Comparison of ENCODE assay signal across 1 mouse cellular context in the genomic region with DNA sequence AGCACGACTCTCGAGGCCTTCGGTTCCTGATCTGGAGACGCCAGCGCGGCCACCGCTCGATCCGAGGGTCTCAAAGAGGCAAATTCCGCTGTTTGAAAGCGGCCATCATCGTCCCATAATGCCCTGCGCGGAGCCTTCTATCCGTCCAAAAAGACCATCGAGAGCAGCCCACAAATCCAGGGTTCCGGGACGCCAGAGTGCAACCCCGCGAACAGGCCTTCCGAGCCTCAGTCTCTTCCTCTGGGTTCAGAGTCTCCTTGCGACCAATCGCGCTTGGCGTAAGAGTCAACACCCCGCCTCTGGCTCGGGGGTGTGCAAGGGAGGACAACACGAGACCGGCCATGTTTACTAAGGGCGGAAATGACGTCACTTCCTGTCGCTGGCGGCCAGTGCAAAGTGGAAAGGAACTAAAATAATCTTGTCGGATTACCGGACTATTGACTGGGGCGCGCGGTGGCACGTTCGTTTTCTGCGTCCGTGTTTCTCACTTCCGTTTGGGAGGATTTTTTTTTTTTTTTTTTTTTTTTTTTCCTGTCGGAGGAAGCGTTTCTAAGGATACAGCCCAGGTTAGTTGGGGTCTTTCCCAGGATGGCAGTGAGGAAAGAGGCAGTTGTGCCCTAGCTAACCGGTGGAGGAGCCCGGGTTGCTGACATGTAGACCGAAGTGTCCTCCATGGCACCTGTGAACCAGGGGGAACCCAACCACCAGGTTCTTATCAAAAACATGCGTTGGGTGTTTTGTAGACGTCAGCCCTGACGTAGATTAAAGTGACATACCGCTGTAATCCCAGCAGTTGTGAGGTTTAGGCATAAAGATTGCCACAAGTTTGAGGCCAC.
TF ChIP-seq lines count a peak whose summit lies in the region.

A gene (minus strand): TSS at position 364 of the 836 bp plus-strand sequence.
A gene (plus strand): TSS at position 395 of the 836 bp plus-strand sequence.

TF ChIP-seq in MEL, 35 proteins besides CTCF, POLR2A, EP300 and RAD21 (continued from another document):
- TF ChIP-seq ETS1 (IDR thresholded peaks at IDR 0.05; ENCODE audit: low read depth, low read length) = peak; percentile 66
- no peak for TF ChIP-seq TAL1 (IDR thresholded peaks at IDR 0.05; ENCODE audit: low read length)
- peak; percentile 97 for TF ChIP-seq SIN3A (IDR thresholded peaks at IDR 0.05; ENCODE audit: low read length)
- TF ChIP-seq MEF2A (IDR thresholded peaks at IDR 0.05; ENCODE audit: extremely low read depth, insufficient replicate concordance, low read depth, low read length, poor library complexity, severe bottlenecking) = no peak
- TF ChIP-seq MAX (IDR thresholded peaks at IDR 0.05; ENCODE audit: low read length) = peak; percentile 79
- peak; percentile 82 for TF ChIP-seq MYC (IDR thresholded peaks at IDR 0.05; ENCODE audit: low read depth, low read length)
- 0 out of 2 replicates have a peak, but pooled peaks have one; percentile 29 for TF ChIP-seq RCOR1 (IDR thresholded peaks at IDR 0.05; ENCODE audit: low read depth, low read length)
- peak; percentile 88 for TF ChIP-seq MAZ (IDR thresholded peaks at IDR 0.05; ENCODE audit: low read depth, low read length)
- TF ChIP-seq MAFK (IDR thresholded peaks at IDR 0.05; ENCODE audit: borderline replicate concordance, low read depth, low read length) = no peak
- peak; percentile 57; the same call in 1 of the 2 replicates for TF ChIP-seq GATA1 (IDR thresholded peaks at IDR 0.05; ENCODE audit: low read depth, low read length)
- TF ChIP-seq KAT2A (conservative IDR thresholded peaks at IDR 0.05; ENCODE audit: low read depth, low read length) = peak; percentile 85
- TF ChIP-seq BHLHE40 (IDR thresholded peaks at IDR 0.05; ENCODE audit: borderline replicate concordance, low read depth, low read length) = no peak; the same call in 1 of the 2 replicates
- TF ChIP-seq ZMIZ1 (IDR thresholded peaks at IDR 0.05; ENCODE audit: low read depth, low read length) = no peak
- no peak for TF ChIP-seq GABPA (IDR thresholded peaks at IDR 0.05; ENCODE audit: low read depth, low read length)
- TF ChIP-seq SMC3 (IDR thresholded peaks at IDR 0.05; ENCODE audit: low read depth, low read length) = no peak
- peak; percentile 26; the same call in 1 of the 2 replicates for TF ChIP-seq CHD2 (IDR thresholded peaks at IDR 0.05; ENCODE audit: low read length)
- peak; percentile 60; the same call in 1 of the 2 replicates for TF ChIP-seq ZKSCAN1 (IDR thresholded peaks at IDR 0.05; ENCODE audit: low read depth, low read length)
- no peak for TF ChIP-seq ZC3H11A (IDR thresholded peaks at IDR 0.05; ENCODE audit: low read depth, low read length)
- TF ChIP-seq POLR2AphosphoS2 (IDR thresholded peaks at IDR 0.05; ENCODE audit: low read length) = 0 out of 2 replicates have a peak, but pooled peaks have one; percentile 9
- TF ChIP-seq TBP (IDR thresholded peaks at IDR 0.05; ENCODE audit: low read depth, low read length) = peak; percentile 86
- 0 out of 2 replicates have a peak, but pooled peaks have one; percentile 38 for TF ChIP-seq NRF1 (IDR thresholded peaks at IDR 0.05; ENCODE audit: insufficient read depth, low read depth, low read length, poor library complexity, severe bottlenecking)
- no peak for TF ChIP-seq E2F4 (IDR thresholded peaks at IDR 0.05; ENCODE audit: borderline replicate concordance, low read depth, low read length)
- TF ChIP-seq NELFE (IDR thresholded peaks at IDR 0.05; ENCODE audit: low read depth, low read length) = peak; percentile 72; the same call in 1 of the 2 replicates
- TF ChIP-seq JUND (IDR thresholded peaks at IDR 0.05; ENCODE audit: low read depth, low read length) = peak; percentile 91
